Mouse (Mus musculus) adrenal gland, postnatal 0 days (tissue): ENCODE measurements around the gene Olfr392. TPM values are rescaled to one million over a fixed set of nuclear protein-coding genes. Genes with fewer than 3 reads are reported as not detected.

ENCODE experiments used
- polyA plus RNA-seq: library from polyadenylated mRNA; unstranded; fragments of >200 nt; fragmentation: Nextera tagmentation; extraction: Ambion mirVana; gene quantifications from 2 replicates; pipeline ENCODE4 v1.2.1, GENCODE M21; 2015

Gene Olfr392
- polyA plus RNA-seq, result not detected in 2 replicates

DNA sequence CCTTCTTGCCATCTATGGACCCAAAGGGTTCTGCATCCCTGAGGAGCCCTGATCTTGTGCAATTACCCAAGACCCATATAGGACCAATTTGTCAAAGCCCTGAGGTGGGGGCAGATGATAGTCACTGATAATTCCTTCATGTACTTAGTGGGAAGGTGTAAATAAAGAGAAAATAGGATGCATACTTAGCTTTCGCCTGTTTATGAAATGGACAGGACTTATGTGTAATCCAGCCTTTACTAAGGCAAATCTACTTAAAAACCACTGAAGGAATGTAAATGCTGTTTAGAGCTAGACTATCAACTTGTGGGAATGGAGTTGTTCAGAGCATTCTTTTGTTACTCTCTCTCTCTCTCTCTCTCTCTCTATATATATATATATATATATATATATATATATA is at the start of gene Olfr392:
TSS of gene Olfr392 (minus strand) at position 101 of the 400 bp plus-strand sequence.

DNA sequence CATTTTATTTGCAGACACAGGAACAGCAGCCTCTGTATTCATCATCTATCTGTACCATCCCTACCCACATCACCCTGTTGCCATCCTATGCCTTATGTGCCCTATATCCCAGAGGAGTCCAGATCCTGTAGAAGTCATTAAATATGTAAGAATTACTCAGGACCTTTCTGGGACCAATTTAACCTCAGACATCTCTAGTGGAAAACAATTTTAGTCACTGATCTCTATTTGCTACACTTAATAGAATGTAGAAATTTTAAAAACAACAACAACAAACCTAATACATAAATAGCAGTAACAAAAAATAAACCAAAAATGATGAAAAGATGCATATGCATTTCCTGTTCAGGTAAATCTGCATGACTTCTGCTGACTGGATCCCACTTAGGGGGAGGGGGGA is 34.5 kb upstream of the Olfr392 start, which contains the start of gene Olfr393:
TSS of gene Olfr393 (minus strand) at position 101 of the 400 bp plus-strand sequence.

DNA sequence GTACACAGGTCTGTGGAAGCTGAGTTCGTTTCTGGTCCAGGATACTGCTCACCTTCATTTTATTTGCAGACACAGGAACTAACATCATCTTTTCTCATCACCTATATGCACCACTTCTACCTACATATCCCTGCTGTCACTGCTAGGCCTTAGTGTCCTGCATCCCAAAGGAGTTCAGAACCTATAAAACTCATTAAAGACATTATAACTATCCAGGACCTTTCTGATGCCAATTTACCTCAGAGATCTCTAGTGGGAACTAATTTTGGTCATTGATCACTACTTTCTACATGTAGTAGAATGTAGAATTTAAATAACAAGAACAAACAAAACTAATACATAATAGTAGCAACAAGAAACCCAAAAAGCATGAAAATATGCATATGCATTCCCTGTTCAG is 13.9 kb downstream of the Olfr392 start, which contains the start of gene Olfr391-ps:
TSS of gene Olfr391-ps (minus strand) at position 101 of the 400 bp plus-strand sequence.

DNA sequence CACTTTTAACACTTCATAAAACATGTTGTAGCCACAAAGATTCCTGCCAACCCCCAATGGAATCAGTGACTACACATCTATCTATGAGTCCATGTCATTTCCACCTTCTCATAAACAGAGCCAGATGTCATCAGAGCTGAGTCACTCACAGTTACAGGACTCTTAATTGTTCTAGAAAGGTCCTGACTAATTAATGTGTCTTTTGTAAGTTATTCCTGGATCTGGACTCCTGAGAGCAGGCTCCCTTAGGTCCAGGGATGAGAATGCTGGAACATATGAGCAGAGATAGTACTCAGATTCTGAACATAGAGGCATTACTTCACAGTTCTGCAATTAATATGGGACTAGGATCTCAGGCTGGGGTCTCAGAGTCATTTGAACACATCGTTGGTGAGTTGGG is 34.2 kb downstream of the Olfr392 start, which contains the start of gene Olfr390:
TSS of gene Olfr390 (plus strand) at position 301 of the 400 bp plus-strand sequence.

DNA sequence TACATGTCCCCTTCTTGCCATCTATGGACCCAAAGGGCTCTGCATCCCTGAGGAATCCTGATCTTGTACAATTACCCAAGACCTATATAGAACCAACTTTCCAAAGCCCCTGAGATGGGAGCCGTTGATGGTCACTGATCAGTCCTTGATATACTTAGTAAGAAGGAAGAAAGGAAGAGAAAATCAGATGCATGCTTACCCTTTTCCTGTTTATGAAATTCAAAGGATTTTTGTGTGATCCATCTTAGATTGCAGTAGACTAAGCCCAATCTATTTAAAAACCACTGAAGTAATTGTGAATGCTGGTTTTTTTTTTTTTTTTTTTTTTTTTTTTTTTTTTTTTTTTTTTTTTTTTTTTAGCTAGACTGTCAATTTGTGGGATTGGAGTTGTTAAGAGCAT is 36.2 kb downstream of the Olfr392 start, which contains the start of gene Olfr389:
TSS of gene Olfr389 (minus strand) at position 101 of the 400 bp plus-strand sequence.

Other genes with a start within 250 kb of the Olfr392 start
- gene Olfr385, start 224.0 kb downstream of the Olfr392 start, polyA plus RNA-seq, result not detected in 2 replicates
- gene Olfr384, start 218.5 kb downstream of the Olfr392 start, polyA plus RNA-seq, result not detected in 2 replicates
- not detected in 2 replicates for gene Zfp735, start 128.3 kb downstream of the Olfr392 start, polyA plus RNA-seq
- not detected in 2 replicates for gene Olfr389, start 36.3 kb downstream of the Olfr392 start, polyA plus RNA-seq
- gene Olfr390, start 34.1 kb downstream of the Olfr392 start, polyA plus RNA-seq, result not detected in 2 replicates
- not detected in 2 replicates for gene Olfr391-ps, start 14.0 kb downstream of the Olfr392 start, polyA plus RNA-seq
- gene Olfr393, start 34.4 kb upstream of the Olfr392 start, polyA plus RNA-seq, result not detected in 2 replicates
- not detected in 2 replicates for gene Olfr394, start 73.7 kb upstream of the Olfr392 start, polyA plus RNA-seq
- not detected in 2 replicates for gene Olfr395, start 92.2 kb upstream of the Olfr392 start, polyA plus RNA-seq
- not detected in 2 replicates for gene Olfr23, start 119.6 kb upstream of the Olfr392 start, polyA plus RNA-seq
- gene Olfr397, start 143.8 kb upstream of the Olfr392 start, polyA plus RNA-seq, result not detected in 2 replicates
- gene Olfr398, start 173.4 kb upstream of the Olfr392 start, polyA plus RNA-seq, result not detected in 2 replicates
- gene Olfr139, start 239.5 kb upstream of the Olfr392 start, polyA plus RNA-seq, result not detected in 2 replicates
- gene Olfr399, start 239.6 kb upstream of the Olfr392 start, polyA plus RNA-seq, result not detected in 2 replicates